Mouse (Mus musculus) CH12.LX (cell line): ENCODE results near the gene Perp. TPM values are rescaled to one million over a fixed set of nuclear protein-coding genes. Genes with fewer than 3 reads are reported as not detected.
A peak's percentile ranks its signal among the peaks of the same experiment; 100 is the strongest.

Experiments
- DNase-seq: peaks from one replicate; pipeline ENCODE4 v3.0.0-alpha.2; 2013; ENCODE audit errors: extremely low read depth
- H3K27ac ChIP-seq: 2 replicates; pipeline ENCODE4 v1.5.1; 2012; ENCODE audit warnings: low read depth, mild to moderate bottlenecking, control low read depth, moderate library complexity; ENCODE audit not compliant: insufficient read depth
- H3K27me3 ChIP-seq: replicated peaks from 2 replicates; pipeline ENCODE3; 2012; ENCODE audit warnings: inconsistent platforms
- H3K36me3 ChIP-seq, 2 experiments: replicated peaks in 1 of 2; 2 replicates each; pipeline versions ENCODE3 to v1.6.1; 2012; ENCODE audit warnings: inconsistent platforms in 1 of 2, low read length in 1 of 2, mild to moderate bottlenecking in 1 of 2, mixed read lengths in 1 of 2, moderate library complexity in 1 of 2; ENCODE audit not compliant: control insufficient read depth in 1 of 2, insufficient read depth in 1 of 2
- H3K4me1 ChIP-seq, 2 experiments: 2 replicates each; pipeline ENCODE4 v1.6.1; 2012; ENCODE audit warnings: inconsistent platforms in 1 of 2, moderate library complexity in 1 of 2; ENCODE audit not compliant: insufficient read depth in 2 of 2, control insufficient read depth in 1 of 2
- H3K4me2 ChIP-seq: 2 replicates; pipeline ENCODE4 v1.6.1; 2012; ENCODE audit warnings: low read depth, mild to moderate bottlenecking, control low read depth; ENCODE audit not compliant: poor library complexity, insufficient read depth, severe bottlenecking
- H3K4me3 ChIP-seq, 3 experiments: fragments of 150-350 bp in 1 of 3; sonication (generic) in 1 of 3; replicated peaks in 1 of 3; 2 replicates each; pipeline versions ENCODE3 to v1.5.1; 2011 to 2012; ENCODE audit warnings: low read depth in 2 of 3, low read length in 2 of 3, mild to moderate bottlenecking in 2 of 3, moderate library complexity in 2 of 3, control low read depth in 1 of 3, improper control_type of control experiment in 1 of 3, inconsistent platforms in 1 of 3, mixed read lengths in 1 of 3; ENCODE audit not compliant: poor library complexity in 1 of 3
- H3K79me2 ChIP-seq: replicated peaks from 2 replicates; pipeline ENCODE4 v1.6.1; 2012; ENCODE audit warnings: mild to moderate bottlenecking, moderate library complexity; ENCODE audit not compliant: control insufficient read depth, poor library complexity, insufficient read depth, severe bottlenecking; ENCODE audit errors: extremely low read depth
- H3K9ac ChIP-seq: 2 replicates; pipeline ENCODE4 v1.6.1; 2012; ENCODE audit warnings: low read depth, mild to moderate bottlenecking, control low read depth, moderate library complexity; ENCODE audit not compliant: insufficient read depth
- H3K9me3 ChIP-seq: replicated peaks from 2 replicates; pipeline ENCODE3; 2012; ENCODE audit warnings: low read length, inconsistent platforms, mixed read lengths
- BHLHE40 ChIP-seq: IDR thresholded peaks from 2 replicates; pipeline ENCODE4 v1.6.1; 2011; ENCODE audit warnings: mild to moderate bottlenecking, low read depth, low read length, improper control_type of control experiment
- CHD2 ChIP-seq: IDR thresholded peaks from 2 replicates; pipeline ENCODE4 v1.6.1; 2011; ENCODE audit warnings: low read length, improper control_type of control experiment
- CTCF ChIP-seq, 2 experiments: IDR thresholded peaks in 1 of 2; conservative IDR thresholded peaks in 1 of 2; 2 replicates each; pipeline ENCODE4 v1.5.1; 2011 to 2012; ENCODE audit warnings: low read depth in 2 of 2, low read length in 2 of 2, improper control_type of control experiment in 1 of 2, inconsistent platforms in 1 of 2, mild to moderate bottlenecking in 1 of 2, moderate library complexity in 1 of 2
- E2F4 ChIP-seq: IDR thresholded peaks from 2 replicates; pipeline ENCODE4 v1.6.1; 2011; ENCODE audit warnings: low read depth, low read length, improper control_type of control experiment; ENCODE audit not compliant: insufficient replicate concordance
- ELF1 ChIP-seq: IDR thresholded peaks from 2 replicates; pipeline ENCODE4 v1.6.1; 2014; ENCODE audit warnings: low read depth, mild to moderate bottlenecking, inconsistent platforms, low read length, improper control_type of control experiment
- EP300 ChIP-seq: IDR thresholded peaks from 2 replicates; pipeline ENCODE4 v1.6.1; 2011; ENCODE audit warnings: low read length, improper control_type of control experiment
- ETS1 ChIP-seq: conservative IDR thresholded peaks from 2 replicates; pipeline ENCODE4 v1.6.1; 2012; ENCODE audit warnings: low read depth, mild to moderate bottlenecking, inconsistent platforms, low read length, improper control_type of control experiment, moderate library complexity
- GABPA ChIP-seq: IDR thresholded peaks from 2 replicates; pipeline ENCODE4 v1.6.1; 2012; ENCODE audit warnings: low read depth, low read length, improper control_type of control experiment, inconsistent platforms; ENCODE audit not compliant: insufficient replicate concordance
- HCFC1 ChIP-seq: IDR thresholded peaks from 2 replicates; pipeline ENCODE4 v1.6.1; 2012; ENCODE audit warnings: low read depth, mild to moderate bottlenecking, inconsistent platforms, low read length, improper control_type of control experiment
- KAT2A ChIP-seq: IDR thresholded peaks from 2 replicates; pipeline ENCODE4 v1.6.1; 2012; ENCODE audit warnings: low read length, improper control_type of control experiment, inconsistent platforms; ENCODE audit not compliant: insufficient replicate concordance
- MAFK ChIP-seq: IDR thresholded peaks from 2 replicates; pipeline ENCODE4 v1.6.1; 2011; ENCODE audit warnings: low read length, improper control_type of control experiment; ENCODE audit not compliant: insufficient replicate concordance
- MAZ ChIP-seq: IDR thresholded peaks from 2 replicates; pipeline ENCODE4 v1.6.1; 2012; ENCODE audit warnings: low read depth, mild to moderate bottlenecking, inconsistent platforms, low read length, improper control_type of control experiment, moderate library complexity
- MEF2A ChIP-seq: IDR thresholded peaks from 2 replicates; pipeline ENCODE4 v1.6.1; 2014; ENCODE audit warnings: low read depth, mild to moderate bottlenecking, inconsistent platforms, low read length, improper control_type of control experiment, borderline replicate concordance
- MXI1 ChIP-seq: IDR thresholded peaks from 2 replicates; pipeline ENCODE4 v1.6.1; 2011; ENCODE audit warnings: mild to moderate bottlenecking, low read depth, low read length, improper control_type of control experiment
- MYC ChIP-seq: IDR thresholded peaks from 2 replicates; pipeline ENCODE4 v1.6.1; 2011; ENCODE audit warnings: low read depth, mild to moderate bottlenecking, improper control_type of control experiment, low read length
- NELFE ChIP-seq: IDR thresholded peaks from 2 replicates; pipeline ENCODE4 v1.6.1; 2011; ENCODE audit warnings: low read depth, low read length, improper control_type of control experiment
- NRF1 ChIP-seq: IDR thresholded peaks from 2 replicates; pipeline ENCODE4 v1.6.1; 2014; ENCODE audit warnings: low read depth, mild to moderate bottlenecking, inconsistent platforms, low read length, improper control_type of control experiment, moderate library complexity
- PAX5 ChIP-seq: IDR thresholded peaks from 2 replicates; pipeline ENCODE4 v1.6.1; 2012; ENCODE audit warnings: low read length, inconsistent platforms, mixed read lengths
- POLR2A ChIP-seq: IDR thresholded peaks from 2 replicates; pipeline ENCODE4 v1.6.1; 2011; ENCODE audit warnings: low read depth, mild to moderate bottlenecking, improper control_type of control experiment, low read length
- POLR2AphosphoS2 ChIP-seq: IDR thresholded peaks from 2 replicates; pipeline ENCODE4 v1.6.1; 2011; ENCODE audit warnings: low read depth, low read length, improper control_type of control experiment
- RAD21 ChIP-seq: IDR thresholded peaks from 2 replicates; pipeline ENCODE4 v1.6.1; 2011; ENCODE audit warnings: low read depth, mild to moderate bottlenecking, low read length, improper control_type of control experiment, moderate library complexity
- RCOR1 ChIP-seq: conservative IDR thresholded peaks from 2 replicates; pipeline ENCODE4 v1.6.1; 2012; ENCODE audit warnings: low read depth, mild to moderate bottlenecking, inconsistent platforms, low read length, improper control_type of control experiment
- SIN3A ChIP-seq: IDR thresholded peaks from 2 replicates; pipeline ENCODE4 v1.6.1; 2012; ENCODE audit warnings: low read length, improper control_type of control experiment, inconsistent platforms
- SMC3 ChIP-seq: IDR thresholded peaks from 2 replicates; pipeline ENCODE4 v1.6.1; 2011; ENCODE audit warnings: low read depth, low read length, improper control_type of control experiment
- TBP ChIP-seq: conservative IDR thresholded peaks from 2 replicates; pipeline ENCODE4 v1.6.1; 2011; ENCODE audit warnings: low read depth, low read length, improper control_type of control experiment
- TCF12 ChIP-seq: IDR thresholded peaks from 2 replicates; pipeline ENCODE4 v1.6.1; 2014; ENCODE audit warnings: low read depth, mild to moderate bottlenecking, inconsistent platforms, low read length, improper control_type of control experiment
- UBTF ChIP-seq: IDR thresholded peaks from 2 replicates; pipeline ENCODE4 v1.6.1; 2012; ENCODE audit warnings: low read depth, mild to moderate bottlenecking, inconsistent platforms, low read length, improper control_type of control experiment, moderate library complexity
- USF1 ChIP-seq: IDR thresholded peaks from 2 replicates; pipeline ENCODE4 v1.6.1; 2014; ENCODE audit warnings: low read depth, mild to moderate bottlenecking, inconsistent platforms, low read length, improper control_type of control experiment
- USF2 ChIP-seq: conservative IDR thresholded peaks from 2 replicates; pipeline ENCODE4 v1.6.1; 2011; ENCODE audit warnings: low read depth, low read length, improper control_type of control experiment
- ZC3H11A ChIP-seq: IDR thresholded peaks from 2 replicates; pipeline ENCODE4 v1.6.1; 2012; ENCODE audit warnings: low read depth, mild to moderate bottlenecking, inconsistent platforms, low read length, improper control_type of control experiment
- ZKSCAN1 ChIP-seq: IDR thresholded peaks from 2 replicates; pipeline ENCODE4 v1.6.1; 2012; ENCODE audit warnings: low read depth, inconsistent platforms, low read length, improper control_type of control experiment, borderline replicate concordance
- ZNF384 ChIP-seq: IDR thresholded peaks from 2 replicates; pipeline ENCODE4 v1.6.1; 2012; ENCODE audit warnings: low read depth, low read length, improper control_type of control experiment, inconsistent platforms
- dilution Hi-C: fragments of 300-500 bp; cut with MboI; formaldehyde crosslinking; loops from 2 replicates; pipeline ENCODE4 v1.14.3; 2020; ENCODE audit warnings: low sequenced_read_pairs; ENCODE audit not compliant: extremely low pct_unique_long_range_greater_than_20kb, extremely low pct_ligation_motif_present
- in situ Hi-C: fragments of 300-500 bp; cut with MboI; formaldehyde crosslinking; loops from 3 replicates; pipeline ENCODE4 v1.14.3; 2019; ENCODE audit warnings: low sequenced_read_pairs, low pct_ligation_motif_present, low pct_unique_long_range_greater_than_20kb, mixed read lengths
- polyA plus RNA-seq: library from polyadenylated mRNA; unstranded; fragments of >175 nt; gene quantifications from 2 replicates; pipeline ENCODE4 v1.2.1, GENCODE M21; 2012; ENCODE audit warnings: low read depth; ENCODE audit not compliant: insufficient read length
- total RNA-seq, 2 experiments: library from RNA; depleted of rRNA; stranded (reverse); fragments of 300-350 nt in 1 of 2; fragments of >200 nt in 1 of 2; gene quantifications; 2 replicates each; pipeline ENCODE4 v1.2.3; 2012 to 2014

Gene Perp
- total and polyA plus RNA-seq, 3 experiments, result 0.51 TPM; not detected in 2

- dilution Hi-C loops, result no loop called here
- TF ChIP-seq RCOR1 (no peak), ZKSCAN1 (no peak), ZNF384 (no peak), NELFE (no peak), MEF2A (no peak), SMC3 (peak; percentile 95), TBP (no peak), MYC (no peak), SIN3A (no peak), POLR2A (no peak), HCFC1 (no peak), MXI1 (no peak), TCF12 (no peak), EP300 (no peak), KAT2A (no peak), PAX5 (no peak), BHLHE40 (no peak), POLR2AphosphoS2 (no peak), CTCF (conservative IDR thresholded peaks at IDR 0.05 in 1 of 2, IDR thresholded peaks at IDR 0.05 in 1 of 2; ENCODE audit: low read depth in 2 of 2, low read length in 2 of 2) (peak; percentile 87 to 93), ZC3H11A (peak; percentile 81), NRF1 (no peak), MAZ (no peak), USF2 (no peak), MAFK (no peak), CHD2 (no peak), ELF1 (no peak), USF1 (no peak), ETS1 (no peak), RAD21 (peak; percentile 88), UBTF (no peak), GABPA (no peak), E2F4 (no peak)
- H3K9me3 ChIP-seq, result no peaks in the 10 kb centered on the region
These were observed 59.3 kb downstream of the Perp start for GRCm38 (mm10) chr10:18904108-18904507.

More at GRCm38 (mm10) chr10:18904108-18904507, 59.3 kb downstream of the Perp start:
- Histone ChIP-seq H3K27me3 (no peaks in the 10 kb centered on the region), H3K36me3 (no peaks in the 10 kb centered on the region), H3K4me3 (no peak overlapping the region), H3K4me1 (no peaks in the 10 kb centered on the region), H3K27ac (no peak overlapping the region), H3K4me2 (no peak overlapping the region), H3K79me2 (no peaks in the 10 kb centered on the region), H3K9ac (no peak overlapping the region)
- in situ Hi-C loops, result loop anchor here (25.0 kb wide), 1 partner anchor 783 kb away; no protein-coding TSS in a partner anchor
- peak; percentile 53 for DNase-seq

Other genes starting within 250 kb of the Perp start
- gene Arfgef3, start 101.1 kb upstream of the Perp start, total RNA-seq (2012; rRNA removed), result 6.4 and 11.0 TPM in 2 replicates
- gene Arfgef3, start 101.1 kb upstream of the Perp start, total RNA-seq (2014; rRNA removed), result 0.28 and 0.36 TPM in 2 replicates
- 0.49 and 0.50 TPM in 2 replicates for gene Arfgef3, start 101.1 kb upstream of the Perp start, polyA plus RNA-seq
- not detected in 2 replicates for gene Gm4922, start 58.2 kb upstream of the Perp start, total RNA-seq (2012; rRNA removed)
- gene Gm4922, start 58.2 kb upstream of the Perp start, total RNA-seq (2014; rRNA removed), result not detected in 2 replicates
- not detected in 2 replicates for gene Gm4922, start 58.2 kb upstream of the Perp start, polyA plus RNA-seq
- 65.3 and 95.3 TPM in 2 replicates for gene Tnfaip3, start 170.6 kb downstream of the Perp start, total RNA-seq (2012; rRNA removed)
- gene Tnfaip3, start 170.6 kb downstream of the Perp start, total RNA-seq (2014; rRNA removed), result 38.8 and 51.7 TPM in 2 replicates
- gene Tnfaip3, start 170.6 kb downstream of the Perp start, polyA plus RNA-seq, result 21.4 and 24.6 TPM in 2 replicates